Mouse (Mus musculus) right cerebral cortex, postnatal 25 days (tissue): ENCODE measurements around the gene Cyp24a1.
"Not testable (repeated sequence)": the region's sequence is repeated elsewhere in the genome, so short reads cannot be mapped to it uniquely, and the experiment has no call there.

Source experiments
- DNase-seq: peaks from one replicate; pipeline ENCODE4 v3.0.0; 2022

Gene Cyp24a1

DNA sequence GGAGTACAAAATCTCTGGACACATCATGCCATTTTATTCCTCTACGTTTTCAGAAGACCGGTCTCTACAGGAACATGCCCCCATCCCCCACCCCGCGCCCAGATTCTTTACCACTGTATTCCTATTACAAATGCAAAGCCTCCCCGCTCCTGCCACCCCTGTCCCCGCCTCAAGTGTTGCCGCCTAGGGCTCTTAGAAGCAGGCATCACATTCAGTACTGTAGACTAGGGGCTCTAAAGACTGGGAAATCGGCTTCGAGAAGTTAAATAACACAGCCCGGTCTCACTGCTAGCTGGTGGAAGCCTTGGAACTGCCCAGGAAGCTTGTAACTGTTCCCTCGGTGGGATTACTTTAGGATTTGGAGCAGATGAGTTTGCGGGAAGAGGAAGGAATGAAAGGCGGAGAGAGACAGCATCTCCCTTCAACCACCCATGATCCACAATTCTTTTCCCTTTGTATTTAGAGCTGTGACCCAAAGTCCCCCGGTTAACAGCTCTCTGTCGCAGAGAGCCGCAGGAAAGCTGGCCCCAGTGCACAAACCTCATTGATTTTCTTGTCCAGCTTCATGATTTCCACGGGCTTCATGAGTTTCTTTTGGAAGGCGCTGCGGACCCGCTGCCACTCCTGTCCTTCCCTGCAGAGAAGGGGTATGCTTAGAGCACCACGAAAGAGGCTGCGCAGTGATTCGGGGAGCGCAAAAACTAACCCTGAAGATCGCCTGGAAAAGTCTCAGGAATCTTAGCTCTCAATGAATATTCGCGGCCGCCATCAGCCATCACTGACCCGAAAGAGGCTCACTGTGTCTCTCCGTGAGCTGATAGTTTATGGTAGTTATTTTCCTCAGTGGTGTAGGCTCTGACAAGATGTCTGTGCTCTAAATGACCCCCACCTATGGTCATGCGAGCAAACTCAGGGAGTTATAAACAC is 1.9 kb downstream of the Cyp24a1 start:
- no peak for DNase-seq

DNA sequence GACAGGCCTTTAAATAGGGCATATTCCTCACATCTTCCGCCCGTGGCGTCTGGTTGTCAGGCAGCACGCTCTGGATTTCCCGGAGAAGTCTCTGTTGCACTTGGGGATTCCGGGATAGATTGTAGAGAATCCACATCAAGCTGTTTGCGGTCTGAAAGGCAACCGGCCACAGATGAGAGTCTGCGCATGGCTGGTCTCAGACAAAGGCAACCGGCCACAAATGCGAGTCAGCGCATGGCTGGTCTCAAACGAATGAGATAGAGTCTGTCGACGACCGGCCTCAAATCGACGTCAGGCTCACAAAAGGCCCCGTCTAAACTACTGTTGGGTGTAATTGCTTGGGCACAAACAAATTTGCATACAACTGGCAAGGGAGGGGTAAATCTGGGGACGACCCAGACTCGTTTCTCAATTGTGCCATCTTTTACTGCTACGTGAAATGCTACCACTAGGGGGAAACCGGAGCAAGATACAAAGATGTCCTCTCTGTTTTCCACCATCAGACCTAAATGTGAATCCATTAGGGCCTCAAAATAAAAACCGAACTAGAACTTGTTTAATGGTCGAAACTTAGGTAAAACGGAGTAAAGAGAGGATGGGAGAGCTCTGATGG is 8.9 kb downstream of the Cyp24a1 start:
- DNase-seq, result no peak

- DNase-seq, result no peak
These were observed 9.7 kb downstream of the Cyp24a1 start for GRCm38 (mm10) chr2:170487202-170487601.

GRCm38 (mm10) chr2:170483914-170484313 is 13.0 kb downstream of the Cyp24a1 start:
- no peak for DNase-seq

GRCm38 (mm10) chr2:170482019-170482540 is 14.9 kb downstream of the Cyp24a1 start:
- no peak for DNase-seq

GRCm38 (mm10) chr2:170476643-170477042 is 20.3 kb downstream of the Cyp24a1 start:
- DNase-seq, result no peak

DNA sequence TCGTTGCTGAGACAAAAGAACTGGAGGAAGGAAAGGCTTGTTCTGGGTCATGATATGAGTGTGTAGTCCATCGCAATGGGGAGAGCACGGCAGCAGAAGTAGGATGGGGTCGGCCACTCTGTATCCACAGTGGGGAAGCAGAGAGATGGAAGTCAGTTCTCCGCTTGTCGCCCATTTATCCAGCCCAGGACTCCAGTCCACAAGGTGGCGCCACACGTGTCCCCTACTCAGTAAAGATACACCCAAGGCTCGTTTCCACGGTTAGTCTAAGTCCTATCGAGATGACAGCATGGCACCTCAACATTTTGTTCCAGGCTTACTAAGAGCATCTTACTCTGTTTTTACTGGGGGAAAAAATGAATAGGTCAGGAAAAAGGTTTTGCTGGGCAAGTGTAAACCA is 20.7 kb downstream of the Cyp24a1 start:
- DNase-seq, result no peak

GRCm38 (mm10) chr2:170475164-170475563 is 21.8 kb downstream of the Cyp24a1 start:
- DNase-seq, result no peak

DNA sequence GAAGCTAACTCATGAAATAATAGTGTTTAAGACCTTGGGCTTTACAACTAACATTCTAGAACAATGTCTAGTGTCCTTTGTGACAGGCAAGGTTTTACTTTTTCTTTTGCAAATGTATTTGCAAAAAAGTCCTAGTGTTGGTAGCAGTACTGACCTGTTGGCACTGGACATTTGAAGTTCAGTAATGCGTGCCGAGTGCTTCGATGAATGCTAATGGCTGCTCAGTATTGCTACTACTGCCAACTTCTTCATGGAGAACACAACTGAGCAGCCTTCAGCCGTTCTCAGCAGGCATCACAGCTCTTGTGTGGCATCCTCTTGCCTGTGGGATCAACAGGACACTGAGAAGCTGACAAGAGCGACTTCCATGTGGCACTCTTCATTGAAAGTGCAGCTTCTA is 22.8 kb downstream of the Cyp24a1 start:
- no peak for DNase-seq

- DNase-seq, result no peak
These were observed 26.4 kb downstream of the Cyp24a1 start for GRCm38 (mm10) chr2:170470591-170470990.

GRCm38 (mm10) chr2:170469616-170470308 is 27.2 kb downstream of the Cyp24a1 start:
- no peak for DNase-seq

- DNase-seq, result no peak
These were observed 28.9 kb downstream of the Cyp24a1 start for GRCm38 (mm10) chr2:170468009-170468408.

DNA sequence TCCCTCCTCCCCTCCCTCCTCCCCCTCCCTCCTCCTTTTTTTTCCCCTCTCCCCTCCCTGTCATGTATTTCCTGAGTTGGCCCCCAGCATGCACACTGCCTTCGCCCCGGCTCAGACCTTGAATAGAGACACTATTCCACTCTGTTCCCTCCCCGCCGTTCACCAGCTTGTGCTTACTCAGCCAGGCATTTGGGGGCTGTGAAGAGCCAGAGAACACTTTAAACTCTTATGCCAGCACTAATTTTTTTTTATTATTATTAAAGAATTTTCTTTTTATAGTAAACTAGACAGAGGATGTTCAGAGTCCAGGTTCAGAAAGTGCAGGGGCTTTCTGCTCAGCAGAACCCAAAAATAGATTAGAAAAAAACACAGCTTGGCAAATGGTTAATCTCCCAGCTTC is 32.1 kb downstream of the Cyp24a1 start:
- no peak for DNase-seq

GRCm38 (mm10) chr2:170461652-170462051 is 35.3 kb downstream of the Cyp24a1 start:
- DNase-seq, result no peak

- DNase-seq, result no peak
These were observed 37.1 kb downstream of the Cyp24a1 start for GRCm38 (mm10) chr2:170459805-170460204.

DNA sequence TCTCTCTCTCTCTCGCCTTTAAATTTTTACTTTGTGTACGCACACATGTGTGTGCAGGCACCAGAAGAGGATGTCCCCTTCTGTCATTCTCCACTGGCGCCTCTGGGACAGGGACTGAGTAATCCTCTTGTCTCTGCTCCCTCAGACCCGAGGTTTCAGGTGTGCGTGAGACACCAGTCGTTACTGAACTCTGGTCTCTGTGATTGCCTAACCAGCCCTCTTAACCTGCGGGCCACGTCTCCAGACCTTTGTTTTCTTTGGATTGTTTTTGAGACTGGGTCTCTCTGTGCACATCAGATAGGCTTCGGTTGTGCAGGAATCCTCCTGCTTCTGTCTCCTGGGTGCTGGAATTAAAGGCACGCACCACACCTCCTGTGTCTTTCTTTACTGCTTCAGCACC is 37.8 kb downstream of the Cyp24a1 start:
- no peak for DNase-seq

DNA sequence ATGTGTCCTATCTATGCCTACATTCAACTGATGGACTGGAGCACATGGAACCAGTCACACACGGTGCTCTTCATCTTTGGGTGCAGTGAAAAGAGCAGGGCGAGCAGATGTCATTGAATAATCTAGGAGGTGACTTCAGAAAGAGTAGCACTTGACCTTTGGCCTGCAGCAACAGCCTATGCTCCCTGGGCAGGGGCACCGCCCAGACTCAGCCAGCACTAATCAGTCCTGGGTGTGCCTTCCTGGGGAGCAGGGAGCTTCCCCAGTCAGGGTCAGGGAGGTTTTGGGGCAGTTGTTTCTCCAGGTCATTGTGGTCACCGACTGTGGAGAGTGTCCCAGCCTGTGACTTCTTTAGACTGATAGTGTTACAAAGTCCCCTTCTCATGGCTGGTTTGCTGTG is 43.1 kb downstream of the Cyp24a1 start:
- not testable (repeated sequence) for DNase-seq

DNA sequence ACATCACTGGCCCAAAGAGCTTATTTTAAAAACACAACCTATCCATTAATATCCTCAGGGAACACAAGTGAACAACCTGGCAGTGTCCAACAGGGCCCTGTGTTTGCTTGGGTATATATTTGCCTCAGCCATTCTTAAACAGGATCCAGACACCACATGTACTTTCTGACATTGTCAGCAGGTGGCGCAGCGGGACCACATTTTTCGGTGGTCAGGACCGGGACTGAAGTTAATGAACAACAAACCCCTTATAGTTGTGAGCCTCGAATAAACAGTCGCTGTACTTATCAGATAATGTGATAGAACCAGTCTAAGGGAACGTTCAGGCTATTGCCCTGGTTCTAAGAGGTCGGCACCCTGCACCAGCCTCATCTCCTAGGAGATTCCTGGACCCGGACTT is 46.0 kb downstream of the Cyp24a1 start:
- peak; percentile 36 for DNase-seq

DNA sequence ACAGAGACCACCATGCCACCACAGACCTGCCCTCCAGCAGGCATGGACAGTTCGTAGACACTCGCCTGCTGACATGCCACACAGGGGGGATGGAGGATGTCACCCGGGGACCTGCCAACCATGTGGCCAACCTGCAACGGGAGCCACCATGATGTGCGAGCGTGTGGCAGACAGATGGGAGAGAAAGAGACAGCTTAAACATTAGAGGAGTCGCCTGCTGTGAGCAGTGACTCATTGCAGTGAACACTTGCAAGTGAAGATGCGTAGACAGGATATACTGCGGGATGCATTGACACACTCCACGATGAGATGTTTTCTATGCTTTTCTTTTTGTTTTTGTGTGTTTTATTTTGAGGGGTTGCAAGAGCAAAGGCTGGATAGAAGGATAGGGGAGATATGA is 49.3 kb downstream of the Cyp24a1 start:
- peak; percentile 25 for DNase-seq

DNA sequence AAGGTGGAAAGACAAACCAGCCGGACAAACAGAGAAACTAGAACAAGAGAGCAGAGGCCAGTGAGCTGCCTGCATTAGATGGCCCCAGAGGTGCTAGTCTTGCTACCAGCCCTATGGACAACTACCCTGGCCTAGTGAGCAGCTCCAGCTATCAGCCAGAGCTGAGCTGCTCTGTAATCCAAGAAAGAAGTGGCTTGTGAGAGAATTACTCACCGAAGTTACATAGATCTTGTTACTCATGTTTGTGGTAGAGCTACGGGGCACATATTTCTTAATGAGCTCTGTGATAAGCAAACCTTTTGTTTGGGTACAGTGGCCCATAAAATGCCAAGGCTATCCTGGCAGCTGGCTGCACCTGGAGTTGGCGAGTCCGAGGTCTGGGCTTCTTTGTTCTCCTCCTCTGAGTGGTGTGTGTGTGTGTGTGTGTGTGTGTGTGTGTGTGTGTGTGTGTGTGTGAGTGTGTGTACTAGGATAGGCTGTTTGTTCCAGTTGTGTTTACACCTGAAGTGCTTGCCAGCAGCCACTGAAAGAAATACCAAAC is 50.0 kb downstream of the Cyp24a1 start:
- no peak for DNase-seq

- peak; percentile 19 for DNase-seq
These were observed 51.1 kb downstream of the Cyp24a1 start for GRCm38 (mm10) chr2:170445861-170446260.

DNA sequence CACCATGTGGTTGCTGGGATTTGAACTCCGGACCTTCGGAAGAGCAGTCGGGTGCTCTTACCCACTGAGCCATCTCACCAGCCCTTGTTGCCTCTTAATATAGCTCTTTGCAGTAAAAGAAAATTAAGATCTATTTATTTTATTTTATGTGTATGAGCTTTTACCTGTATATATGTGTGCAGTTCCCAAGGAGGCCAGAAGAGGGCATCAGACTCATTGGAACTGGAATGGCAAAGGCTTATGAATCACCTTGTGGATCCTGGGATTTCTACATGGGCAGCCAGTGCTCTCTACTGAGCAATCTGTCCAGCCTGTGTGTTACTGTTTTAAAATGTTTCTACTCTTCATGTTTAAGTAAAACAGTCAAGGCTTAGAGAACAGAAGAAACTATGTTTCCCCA is 54.4 kb downstream of the Cyp24a1 start:
- DNase-seq, result no peak

GRCm38 (mm10) chr2:170438782-170439181 is 58.2 kb downstream of the Cyp24a1 start:
- no peak for DNase-seq
